Mouse (Mus musculus) heart, embryonic 14.5 days (tissue): ENCODE results near the gene Nfatc3. TPM values are rescaled to one million over a fixed set of nuclear protein-coding genes. Genes with fewer than 3 reads are reported as not detected.

ENCODE experiments used
- ATAC-seq: fragments of 200-750 bp; cut with Nextera tagmentation; 2 replicates; pipeline ENCODE4 v1.8.0; 2017; ENCODE audit warnings: low read depth, moderate TSS enrichment; ENCODE audit not compliant: insufficient number of reproducible peaks, insufficient read depth, low FRiP score
- H3K27ac ChIP-seq, 2 experiments: fragments of 200-500 bp in 1 of 2; fragments of 300-500 bp in 1 of 2; sonication (generic) in 1 of 2; replicated peaks in 1 of 2; 2 replicates each; pipeline ENCODE4 v1.5.1; 2012 to 2014; ENCODE audit warnings: low read depth in 2 of 2, low read length in 2 of 2, control low read depth in 1 of 2, mild to moderate bottlenecking in 1 of 2, mixed read lengths in 1 of 2; ENCODE audit not compliant: control insufficient read depth in 1 of 2, insufficient read depth in 1 of 2
- H3K27me3 ChIP-seq: fragments of 300-500 bp; sonication (generic); 2 replicates; pipeline ENCODE4 v1.6.1; 2014; ENCODE audit warnings: mild to moderate bottlenecking, low read length, control low read depth; ENCODE audit not compliant: control insufficient read depth, insufficient read depth
- H3K36me3 ChIP-seq: fragments of 300-500 bp; sonication (generic); 2 replicates; pipeline ENCODE4 v1.6.1; 2014; ENCODE audit warnings: mild to moderate bottlenecking, control low read depth, low read length, mixed read lengths; ENCODE audit not compliant: control insufficient read depth, insufficient read depth
- H3K4me1 ChIP-seq, 2 experiments: fragments of 200-500 bp in 1 of 2; fragments of 300-500 bp in 1 of 2; sonication (generic) in 1 of 2; 2 replicates each; pipeline ENCODE4 v1.6.1; 2012 to 2014; ENCODE audit warnings: low read length in 2 of 2, control low read depth in 1 of 2, mixed read lengths in 1 of 2; ENCODE audit not compliant: control insufficient read depth in 2 of 2, insufficient read depth in 2 of 2
- H3K4me2 ChIP-seq: fragments of 300-500 bp; sonication (generic); 2 replicates; pipeline ENCODE4 v1.6.1; 2014; ENCODE audit warnings: mild to moderate bottlenecking, low read length
- H3K4me3 ChIP-seq, 2 experiments: fragments of 200-500 bp in 1 of 2; fragments of 300-500 bp in 1 of 2; sonication (generic) in 1 of 2; 2 replicates each; pipeline ENCODE4 v1.5.1; 2012 to 2014; ENCODE audit warnings: low read length in 2 of 2, mild to moderate bottlenecking in 2 of 2, control low read depth in 1 of 2, low read depth in 1 of 2, moderate library complexity in 1 of 2; ENCODE audit not compliant: control insufficient read depth in 1 of 2, insufficient read depth in 1 of 2
- H3K9ac ChIP-seq: fragments of 300-500 bp; sonication (generic); 2 replicates; pipeline ENCODE4 v1.6.1; 2014; ENCODE audit warnings: mild to moderate bottlenecking, low read length
- H3K9me3 ChIP-seq: fragments of 300-500 bp; sonication (generic); 2 replicates; pipeline ENCODE4 v1.6.1; 2016; ENCODE audit warnings: low read length, control low read depth; ENCODE audit not compliant: control insufficient read depth
- WGBS: fragments of 180-500 bp; shearing (Covaris S2); extraction: QIAGEN DNeasy Blood & Tissue Kit; methylation state at CpG from one replicate; pipeline ENCODE4 v1.1.7; 2014; 5-methylcytosine and 5-hydroxymethylcytosine counted together
- polyA plus RNA-seq: library from polyadenylated mRNA; unstranded; fragments of >200 nt; fragmentation: Nextera tagmentation; extraction: Ambion mirVana; gene quantifications from 2 replicates; pipeline ENCODE4 v1.2.1, GENCODE M21; 2014

Gene Nfatc3
- polyA plus RNA-seq, 1 experiment from 2014 or later: 4.7 TPM

- Histone ChIP-seq H3K4me3 (no peak overlapping the region), H3K9me3 (no peaks in the 10 kb centered on the region), H3K4me1 (peaks cover 0 to 11% of the 10 kb centered on the region in 2 experiments; a peak in 2 of 4 replicates), H3K4me2 (no peak overlapping the region), H3K9ac (no peak overlapping the region), H3K27me3 (no peaks in the 10 kb centered on the region), H3K27ac (no peak overlapping the region), H3K36me3 (no peaks in the 10 kb centered on the region)
- WGBS: 86% methylated on average over 3 of the region's 3 CpGs
- no peak for ATAC-seq
These were observed 114.9 kb downstream of the Nfatc3 start for GRCm38 (mm10) chr8:106173566-106173965.

- ATAC-seq: no peak
- Histone ChIP-seq H3K4me2 (no peak overlapping the region), H3K27ac (no peak overlapping the region), H3K27me3 (no peaks in the 10 kb centered on the region), H3K9me3 (no peaks in the 10 kb centered on the region), H3K36me3 (peaks cover 17% of the 10 kb centered on the region), H3K9ac (no peak overlapping the region), H3K4me1 (peaks cover 0 to 4% of the 10 kb centered on the region in 2 experiments; a peak in 1 of 4 replicates), H3K4me3 (no peak overlapping the region)
- 28% methylated on average over 1 of the region's 1 CpGs for WGBS
These were observed 118.3 kb downstream of the Nfatc3 start for GRCm38 (mm10) chr8:106176891-106177290.

- no peak overlapping the region for H3K4me3 ChIP-seq
- H3K4me2 ChIP-seq: no peak overlapping the region
- 61% methylated on average over 1 of the region's 1 CpGs for WGBS
- H3K9ac ChIP-seq: no peak overlapping the region
- peaks cover 0 to 4% of the 10 kb centered on the region in 2 experiments; a peak in 1 of 4 replicates for H3K4me1 ChIP-seq
- ATAC-seq: no peak
- no peak overlapping the region for H3K27ac ChIP-seq
- no peaks in the 10 kb centered on the region for H3K9me3 ChIP-seq
- H3K27me3 ChIP-seq: no peaks in the 10 kb centered on the region
- peaks cover 24% of the 10 kb centered on the region for H3K36me3 ChIP-seq
These were observed 119.0 kb downstream of the Nfatc3 start for GRCm38 (mm10) chr8:106177594-106177993.

GRCm38 (mm10) chr8:106178428-106178827, 119.8 kb downstream of the Nfatc3 start:
- Histone ChIP-seq H3K36me3 (peaks cover 28% of the 10 kb centered on the region), H3K4me1 (peaks cover 0 to 4% of the 10 kb centered on the region in 2 experiments; a peak in 1 of 4 replicates), H3K4me2 (no peak overlapping the region), H3K27ac (no peak overlapping the region), H3K9me3 (no peaks in the 10 kb centered on the region), H3K9ac (no peak overlapping the region), H3K4me3 (no peak overlapping the region), H3K27me3 (no peaks in the 10 kb centered on the region)
- WGBS: 62% methylated on average over 2 of the region's 2 CpGs
- no peak for ATAC-seq

Other genes with a start within 250 kb of the Nfatc3 start
- gene Ranbp10, start 231.5 kb upstream of the Nfatc3 start, polyA plus RNA-seq: 10.6 and 11.5 TPM in 2 replicates
- not detected in 2 replicates for gene Tsnaxip1, start 231.1 kb upstream of the Nfatc3 start, polyA plus RNA-seq
- gene Cenpt, start 205.6 kb upstream of the Nfatc3 start, polyA plus RNA-seq: 34.7 and 37.2 TPM in 2 replicates
- gene Thap11, start 203.7 kb upstream of the Nfatc3 start, polyA plus RNA-seq: 41.9 and 42.5 TPM in 2 replicates
- 190 and 205 TPM in 2 replicates for gene Nutf2, start 198.3 kb upstream of the Nfatc3 start, polyA plus RNA-seq
- gene Edc4, start 178.0 kb upstream of the Nfatc3 start, polyA plus RNA-seq: 24.0 and 27.7 TPM in 2 replicates
- gene Nrn1l, start 165.3 kb upstream of the Nfatc3 start, polyA plus RNA-seq: 1.1 and 1.2 TPM in 2 replicates
- 17.6 and 18.6 TPM in 2 replicates for gene Pskh1, start 158.4 kb upstream of the Nfatc3 start, polyA plus RNA-seq
- gene Ctrl, start 125.0 kb upstream of the Nfatc3 start, polyA plus RNA-seq: 0.43 and 1.1 TPM in 2 replicates
- gene Psmb10, start 120.4 kb upstream of the Nfatc3 start, polyA plus RNA-seq: 73.7 and 74.2 TPM in 2 replicates
- 1.2 and 1.3 TPM in 2 replicates for gene Lcat, start 115.5 kb upstream of the Nfatc3 start, polyA plus RNA-seq
- 32.7 and 38.4 TPM in 2 replicates for gene Slc12a4, start 92.7 kb upstream of the Nfatc3 start, polyA plus RNA-seq
- gene Dpep3, start 79.4 kb upstream of the Nfatc3 start, polyA plus RNA-seq: not detected in 2 replicates
- 13.5 and 15.2 TPM in 2 replicates for gene Dus2, start 67.5 kb upstream of the Nfatc3 start, polyA plus RNA-seq
- 0.24 TPM in 1 of 2 replicates, not detected in the other for gene Dpep2nb, start 52.9 kb upstream of the Nfatc3 start, polyA plus RNA-seq
- 11.6 and 13.1 TPM in 2 replicates for gene Ddx28, start 47.0 kb upstream of the Nfatc3 start, polyA plus RNA-seq
- gene Esrp2, start 78.1 kb downstream of the Nfatc3 start, polyA plus RNA-seq: 0.34 and 0.55 TPM in 2 replicates
- 2.4 and 2.5 TPM in 2 replicates for gene Pla2g15, start 91.6 kb downstream of the Nfatc3 start, polyA plus RNA-seq
- 40.4 TPM in 2 replicates for gene Slc7a6, start 110.0 kb downstream of the Nfatc3 start, polyA plus RNA-seq
- gene Slc7a6os, start 152.1 kb downstream of the Nfatc3 start, polyA plus RNA-seq: 18.7 and 20.9 TPM in 2 replicates
- gene Prmt7, start 152.1 kb downstream of the Nfatc3 start, polyA plus RNA-seq: 33.7 and 33.9 TPM in 2 replicates